Mouse (Mus musculus) heart, postnatal 10 days (tissue): ENCODE data around the gene Fkbpl. TPM values are rescaled to one million over a fixed set of nuclear protein-coding genes. Genes with fewer than 3 reads are reported as not detected.
A peak's percentile ranks its signal among the peaks of the same experiment; 100 is the strongest.

Experiments used
- DNase-seq, 2 experiments: peaks; one replicate each; pipeline ENCODE4 v3.0.0; 2021
- intact Hi-C: fragments of 180-260 bp; cut with DNase I; formaldehyde crosslinking; loops from one replicate; pipeline ENCODE4 v1.15.1; 2025
- total RNA-seq, 2 experiments: library from RNA; stranded (reverse); gene quantifications; 2 replicates each; pipeline ENCODE4 v1.2.3; 2021

Fkbpl gene
- total RNA-seq, 2 experiments from 2014 or later: 8.5 to 9.9 TPM

DNA sequence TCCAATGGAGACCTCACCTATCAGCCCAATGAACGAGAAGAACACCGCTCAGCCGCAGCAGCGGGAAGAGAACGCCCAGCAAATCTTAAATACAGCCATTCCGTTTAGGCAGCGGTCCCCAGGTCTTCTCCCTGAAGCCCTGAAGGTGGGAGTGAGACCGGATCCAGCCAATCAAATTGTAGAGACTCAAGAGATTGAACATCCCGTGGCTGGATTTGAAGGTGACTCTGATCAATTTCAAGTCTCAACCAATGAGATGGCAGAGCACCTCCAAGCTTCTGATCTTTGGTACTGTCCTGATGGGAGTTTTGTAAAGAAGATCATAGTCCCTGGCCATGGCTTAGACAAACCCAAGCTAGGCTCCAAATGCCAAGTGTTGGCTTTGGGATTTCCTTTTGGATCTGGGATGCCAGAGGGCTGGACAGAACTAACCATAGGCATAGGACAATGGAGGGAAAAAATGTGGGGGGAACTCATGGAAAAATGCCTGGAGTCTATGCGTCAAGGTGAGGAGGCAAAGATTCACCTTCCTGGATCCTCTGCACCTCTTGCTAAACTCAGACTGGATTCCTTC lies 779 bp downstream of the Fkbpl start:
- intact Hi-C loops: loop anchor here (2.0 kb wide), 1 partner anchor 19 kb away; no protein-coding TSS in a partner anchor
- no peak for DNase-seq

DNA sequence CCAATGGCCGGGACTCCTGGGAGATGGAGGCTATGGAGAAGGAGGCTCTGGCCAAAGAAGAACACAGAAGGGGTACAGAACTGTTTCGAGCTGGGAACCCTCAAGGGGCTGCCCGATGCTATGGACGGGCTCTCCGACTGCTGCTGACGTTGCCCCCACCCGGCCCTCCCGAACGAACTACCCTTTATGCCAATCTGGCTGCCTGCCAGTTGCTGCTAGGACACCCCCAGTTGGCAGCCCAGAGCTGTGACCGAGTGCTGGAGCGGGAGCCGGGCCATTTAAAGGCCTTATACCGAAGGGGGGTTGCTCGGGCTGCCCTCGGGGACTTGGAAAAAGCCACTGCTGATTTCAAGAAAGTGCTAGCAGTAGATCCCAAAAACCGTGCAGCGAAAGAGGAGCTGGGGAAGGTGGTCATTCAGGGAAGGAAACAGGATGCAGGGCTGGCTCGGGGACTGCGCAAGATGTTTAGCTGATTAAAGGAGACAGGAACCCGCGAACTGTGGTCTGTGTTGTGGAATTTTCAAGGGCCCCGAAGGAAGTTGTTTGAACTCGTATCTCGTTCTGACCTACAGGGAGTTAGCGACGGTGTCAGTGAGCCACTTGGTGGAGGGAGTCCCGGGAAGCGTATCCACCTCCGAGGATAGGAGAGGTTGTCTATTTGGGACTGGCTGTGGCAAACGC lies 1.4 kb downstream of the Fkbpl start:
- intact Hi-C loops: loop anchor here (2.0 kb wide), 1 partner anchor 19 kb away; no protein-coding TSS in a partner anchor
- DNase-seq: no peak

DNA sequence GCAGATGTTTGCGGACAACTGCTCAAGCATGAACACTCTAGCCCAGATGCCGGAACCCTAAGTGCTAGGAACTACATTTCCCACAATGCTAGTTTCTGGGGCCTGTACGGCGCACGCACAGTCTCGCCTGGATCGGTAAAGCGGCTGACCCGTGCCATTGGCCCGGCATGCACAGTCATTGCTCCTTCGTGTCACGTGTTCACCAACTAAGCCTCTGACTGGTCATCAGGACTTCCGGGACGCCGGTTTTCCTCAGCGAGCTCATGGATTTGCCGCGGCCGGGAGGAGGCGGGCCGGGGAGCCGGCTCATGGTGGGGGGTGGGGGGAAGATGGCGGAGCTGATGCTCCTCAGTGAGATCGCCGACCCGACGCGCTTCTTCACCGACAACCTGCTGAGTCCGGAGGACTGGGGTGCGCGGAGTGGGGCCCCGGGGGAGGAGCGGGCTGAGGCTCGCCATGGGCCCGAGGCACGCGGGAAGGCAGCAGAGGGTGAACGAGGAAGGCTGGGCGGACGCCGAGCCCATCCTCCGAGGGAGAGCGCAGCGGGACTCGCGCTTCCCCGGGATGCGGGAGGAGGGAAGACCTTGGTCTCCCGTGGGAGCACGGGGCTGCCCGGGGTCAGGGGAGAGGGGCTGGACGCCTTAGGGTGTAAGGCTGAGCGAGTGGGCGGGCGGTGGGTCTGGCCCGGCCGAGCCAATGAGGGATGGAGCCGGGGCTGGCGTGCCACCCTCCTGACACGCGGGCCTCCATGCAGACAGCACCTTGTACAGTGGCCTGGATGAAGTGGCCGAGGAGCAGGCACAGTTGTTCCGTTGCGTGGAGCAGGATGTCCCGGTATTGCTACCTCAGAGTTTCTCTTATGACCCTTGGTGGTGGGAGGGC lies 2.6 kb downstream of the Fkbpl start, which contains the start of gene Atf6b:
Gene Atf6b, plus strand, starts transcription at position 241 of the 882 bp plus-strand sequence.
- intact Hi-C loops: no loop called here
- DNase-seq: peak; percentile 96 to 98

DNA sequence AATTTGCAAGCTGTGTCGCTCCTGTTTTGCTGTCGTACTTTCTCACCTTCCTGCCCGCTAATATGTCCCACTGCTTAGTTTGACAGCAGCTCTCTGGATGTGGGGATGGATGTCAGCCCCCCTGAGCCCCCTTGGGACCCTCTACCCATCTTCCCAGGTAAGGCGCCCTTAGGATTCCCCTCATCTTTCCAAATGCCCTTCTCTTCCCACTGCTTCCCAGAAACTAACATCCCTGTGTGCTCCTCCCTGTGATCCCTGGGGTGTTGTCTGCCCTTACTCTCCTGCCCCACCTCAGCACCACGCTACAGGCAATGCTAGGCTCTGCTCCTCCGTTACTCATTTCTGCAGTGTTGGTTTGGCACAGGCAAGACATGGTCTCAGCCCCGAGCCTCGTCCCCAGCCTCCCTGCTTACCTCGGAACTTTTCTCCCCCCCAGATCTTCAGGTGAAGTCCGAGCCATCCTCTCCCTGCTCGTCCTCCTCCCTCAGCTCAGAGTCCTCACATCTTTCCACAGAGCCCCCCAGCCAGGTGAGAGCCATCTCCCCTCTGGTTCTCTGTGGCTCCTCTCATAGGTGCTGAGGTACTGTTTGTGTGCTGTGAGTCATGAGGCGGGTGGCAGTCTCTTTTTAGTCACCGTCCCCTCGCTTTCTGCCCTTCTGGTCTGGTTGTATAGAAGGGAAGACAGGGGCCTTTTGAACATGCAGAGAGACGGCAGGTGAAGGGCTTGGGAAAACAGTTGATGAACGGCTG lies 3.8 kb downstream of the Fkbpl start:
- DNase-seq: no peak
- intact Hi-C loops: no loop called here

DNA sequence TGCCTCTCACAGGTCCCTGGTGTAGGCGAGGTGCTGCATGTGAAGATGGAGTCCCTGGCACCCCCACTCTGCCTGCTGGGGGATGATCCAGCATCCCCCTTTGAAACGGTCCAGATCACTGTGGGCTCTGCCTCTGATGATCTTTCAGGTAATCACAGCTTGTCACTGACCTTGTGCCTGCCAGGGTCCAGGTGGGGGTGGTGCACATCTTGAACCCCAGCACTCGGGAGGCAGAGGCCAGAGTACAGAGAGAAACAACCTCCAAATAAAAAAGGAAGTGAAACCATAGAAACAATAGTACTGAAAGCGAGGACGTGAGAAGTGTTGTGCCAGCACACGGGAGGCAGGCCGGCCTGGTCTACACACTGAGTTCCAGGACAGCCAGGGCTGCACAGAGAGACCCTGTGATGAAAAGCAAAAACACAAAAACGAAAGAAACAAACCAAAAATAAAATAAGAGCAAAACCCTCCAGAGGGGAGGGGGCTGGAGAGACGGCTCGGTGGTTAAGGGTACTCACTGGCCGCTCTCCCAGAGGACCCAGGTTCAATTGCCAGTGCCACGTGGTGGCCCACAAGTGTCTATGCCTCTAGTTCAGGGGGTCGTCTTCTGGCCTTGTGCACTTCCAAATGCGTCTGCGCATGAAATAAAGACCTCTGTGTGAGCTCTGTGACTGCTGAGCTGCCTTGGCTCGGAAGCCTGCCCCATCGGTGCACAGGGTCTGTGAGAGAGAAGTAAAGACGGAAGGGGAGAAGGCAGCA lies 4.7 kb downstream of the Fkbpl start:
- intact Hi-C loops: no loop called here
- no peak for DNase-seq

DNA sequence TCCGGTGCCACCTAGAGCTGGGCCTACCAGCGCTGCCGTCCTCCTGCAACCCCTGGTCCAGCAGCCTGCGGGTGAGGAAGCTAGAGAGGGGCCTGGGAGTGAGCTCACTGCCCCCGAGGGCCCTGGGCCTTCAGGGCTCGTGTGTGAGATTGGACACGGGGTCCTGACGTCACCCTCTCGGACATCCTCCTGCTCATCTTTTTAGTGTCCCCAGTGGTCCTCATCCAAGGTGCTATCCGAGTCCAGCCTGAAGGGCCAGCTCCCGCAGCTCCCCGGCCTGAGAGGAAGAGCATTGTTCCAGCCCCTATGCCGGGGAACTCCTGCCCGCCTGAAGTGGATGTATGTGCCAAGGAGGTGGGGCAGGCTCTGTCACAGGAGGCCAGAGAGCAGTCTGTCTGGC lies 6.2 kb downstream of the Fkbpl start:
- DNase-seq: no peak
- intact Hi-C loops: loop anchor here (5.0 kb wide), 1 partner anchor 162 kb away; no protein-coding TSS in a partner anchor

DNA sequence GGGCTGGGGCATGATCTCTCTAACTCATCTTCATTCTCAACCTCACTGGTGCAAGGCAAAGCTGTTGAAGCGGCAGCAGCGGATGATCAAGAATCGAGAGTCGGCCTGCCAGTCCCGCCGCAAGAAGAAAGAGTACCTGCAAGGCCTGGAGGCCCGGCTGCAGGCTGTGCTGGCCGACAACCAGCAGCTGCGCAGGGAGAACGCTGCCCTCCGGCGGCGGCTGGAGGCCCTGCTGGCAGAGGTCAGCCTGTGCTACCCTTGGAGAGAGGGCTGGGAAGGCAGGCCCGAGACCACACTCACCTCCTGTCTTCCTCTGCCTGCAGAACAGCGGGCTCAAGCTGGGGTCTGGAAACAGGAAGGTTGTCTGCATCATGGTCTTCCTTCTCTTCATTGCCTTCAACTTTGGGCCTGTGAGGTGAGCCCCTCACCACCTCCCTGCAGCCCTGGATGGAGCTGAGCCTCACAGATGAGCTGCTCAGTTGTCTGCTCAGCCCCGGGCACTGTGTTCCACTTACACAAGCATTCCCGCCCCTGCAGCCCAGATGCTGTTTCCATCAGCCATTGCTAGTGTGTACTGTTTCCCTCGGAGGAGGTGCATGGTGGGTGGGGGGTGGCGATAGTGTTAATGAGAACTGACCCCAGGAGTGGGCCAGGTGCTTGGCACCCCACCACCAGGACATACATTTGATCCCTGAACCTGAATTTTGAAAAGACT lies 7.1 kb downstream of the Fkbpl start:
- intact Hi-C loops: loop anchor here (5.0 kb wide), 1 partner anchor 161 kb away; no protein-coding TSS in a partner anchor
- DNase-seq: no peak

DNA sequence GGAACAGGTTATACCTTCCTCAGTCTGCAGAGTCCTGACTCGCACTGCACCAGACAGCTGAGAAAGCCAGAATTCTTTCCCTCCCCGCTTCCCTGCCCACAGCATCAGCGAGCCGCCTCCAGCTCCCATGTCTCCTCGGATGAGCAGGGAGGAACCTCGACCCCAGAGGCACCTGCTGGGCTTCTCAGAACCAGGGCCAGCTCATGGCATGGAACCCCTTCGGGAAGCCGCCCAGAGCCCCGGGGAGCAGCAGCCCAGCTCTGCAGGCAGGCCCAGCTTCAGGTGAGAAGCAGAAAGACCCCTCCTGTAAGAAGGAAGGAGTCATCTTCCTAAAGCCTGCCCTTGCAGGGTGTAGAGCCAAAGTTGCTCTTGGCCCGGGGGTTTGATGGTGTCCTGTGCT lies 8.0 kb downstream of the Fkbpl start:
- no peak for DNase-seq

DNA sequence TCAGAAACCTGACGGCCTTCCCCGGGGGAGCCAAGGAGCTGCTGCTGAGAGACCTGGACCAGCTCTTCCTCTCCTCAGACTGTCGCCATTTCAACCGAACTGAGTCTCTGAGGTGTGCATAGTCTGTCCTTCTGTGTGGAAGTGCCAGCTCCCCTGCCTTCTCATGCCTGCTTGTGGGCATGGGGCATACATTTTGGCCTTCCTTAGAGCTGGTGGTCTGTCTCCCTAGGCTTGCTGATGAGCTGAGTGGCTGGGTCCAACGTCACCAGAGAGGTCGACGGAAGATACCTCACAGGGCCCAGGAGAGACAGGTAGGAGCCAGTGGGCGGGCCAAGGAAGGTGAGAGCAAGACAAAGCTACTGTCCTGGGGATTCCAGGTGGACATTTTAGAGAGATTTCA lies 8.4 kb downstream of the Fkbpl start:
- intact Hi-C loops: loop anchor here (5.0 kb wide), 1 partner anchor 159 kb away; no protein-coding TSS in a partner anchor

More for the DNA sequence above, 8.0 kb downstream of the Fkbpl start:
- intact Hi-C loops: loop anchor here (5.0 kb wide), 1 partner anchor 160 kb away; no protein-coding TSS in a partner anchor

DNA sequence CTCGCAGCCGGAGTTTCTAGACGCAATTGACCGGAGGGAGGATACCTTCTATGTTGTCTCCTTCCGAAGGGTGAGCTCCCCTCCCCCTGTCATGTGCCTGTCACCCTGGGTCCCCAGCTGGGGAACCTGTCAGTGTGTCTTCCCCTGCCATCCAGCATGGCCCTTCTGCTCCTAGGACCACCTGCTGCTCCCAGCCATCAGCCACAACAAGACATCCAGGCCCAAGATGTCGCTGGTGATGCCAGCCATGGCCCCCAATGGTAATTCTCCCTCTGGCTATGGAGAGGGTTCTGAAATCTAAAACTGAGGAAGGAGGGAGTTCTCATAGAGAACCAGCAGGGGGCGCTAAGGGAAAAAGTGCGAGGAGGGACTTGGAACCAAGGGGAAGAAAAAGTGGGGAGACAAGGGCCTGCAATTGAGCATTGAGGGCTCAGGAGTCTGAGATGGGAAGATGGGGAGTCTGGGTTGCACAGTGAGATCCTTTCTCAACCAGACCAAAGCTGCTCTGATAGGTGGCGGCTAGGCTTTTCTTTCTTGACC lies 9.3 kb downstream of the Fkbpl start:
- DNase-seq: peak; percentile 60 to 83
- intact Hi-C loops: loop anchor here (5.0 kb wide), 1 partner anchor 158 kb away; no protein-coding TSS in a partner anchor

More for the DNA sequence above, 8.4 kb downstream of the Fkbpl start:
- DNase-seq: no peak

DNA sequence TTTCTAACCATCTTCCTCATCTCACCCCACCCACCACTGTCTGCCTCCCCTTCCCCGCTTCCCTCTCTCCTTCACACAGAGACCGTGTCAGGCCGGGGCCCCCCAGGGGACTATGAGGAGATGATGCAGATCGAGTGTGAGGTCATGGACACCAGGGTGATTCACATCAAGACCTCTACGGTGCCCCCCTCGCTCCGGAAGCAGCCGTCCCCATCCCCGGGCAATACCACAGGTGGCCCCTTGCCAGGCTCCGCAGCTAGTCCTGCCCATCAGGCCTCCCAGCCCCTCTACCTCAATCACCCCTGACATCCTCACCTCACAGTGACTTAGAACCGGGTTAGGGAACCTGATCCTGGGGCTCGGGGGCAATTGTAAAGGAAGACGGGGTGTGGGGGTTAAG lies 9.8 kb downstream of the Fkbpl start:
- intact Hi-C loops: loop anchor here (5.0 kb wide), 1 partner anchor 158 kb away; no protein-coding TSS in a partner anchor

DNA sequence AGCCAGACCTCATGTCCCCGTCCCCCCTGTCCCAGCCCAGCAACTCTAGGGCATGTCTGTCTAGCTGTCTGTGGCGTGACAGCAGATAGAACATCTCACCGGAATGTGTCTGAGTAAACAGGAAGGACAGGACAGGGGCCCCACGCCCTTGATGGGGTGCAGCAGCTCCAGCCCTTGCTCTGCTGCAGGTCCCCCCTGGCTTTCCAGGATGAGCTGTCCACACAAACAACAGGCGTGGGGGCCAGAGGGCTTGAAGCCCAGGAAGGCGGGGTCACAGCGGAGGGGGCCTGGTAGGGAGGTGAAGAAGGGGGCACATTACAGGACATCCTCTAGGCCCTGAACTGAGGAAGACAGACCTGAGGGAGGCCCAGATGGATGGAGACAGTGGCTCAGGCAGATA lies 10.6 kb downstream of the Fkbpl start:
- DNase-seq: peak in 1 of 2 experiments; percentile 78
- intact Hi-C loops: loop anchor here (1.0 kb wide), 1 partner anchor 58 kb away; no protein-coding TSS in a partner anchor

More for the DNA sequence above, 9.8 kb downstream of the Fkbpl start:
- no peak for DNase-seq

DNA sequence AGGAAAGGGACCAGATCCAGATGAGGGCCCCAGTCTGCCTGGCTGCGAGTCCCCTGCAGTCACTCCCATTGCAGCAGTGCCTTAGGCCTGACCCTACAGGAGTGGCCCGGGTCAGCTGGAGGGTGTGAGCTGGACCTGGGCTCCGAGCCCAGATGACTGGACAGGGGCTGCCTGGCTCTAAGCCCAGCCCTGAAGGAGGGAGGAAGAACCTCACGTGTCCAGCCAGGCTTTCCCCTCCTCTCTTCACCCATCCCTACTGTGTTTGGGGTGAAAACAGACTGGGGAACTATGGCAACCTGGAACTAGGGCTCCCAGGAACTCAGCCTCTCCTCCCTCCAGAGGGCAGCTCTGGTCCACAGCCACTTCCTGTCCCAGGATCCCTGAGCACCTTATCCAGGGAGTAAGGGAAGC lies 11.0 kb downstream of the Fkbpl start:
- DNase-seq: peak; percentile 92 to 95
- intact Hi-C loops: loop anchor here (1.0 kb wide), 1 partner anchor 58 kb away; no protein-coding TSS in a partner anchor

DNA sequence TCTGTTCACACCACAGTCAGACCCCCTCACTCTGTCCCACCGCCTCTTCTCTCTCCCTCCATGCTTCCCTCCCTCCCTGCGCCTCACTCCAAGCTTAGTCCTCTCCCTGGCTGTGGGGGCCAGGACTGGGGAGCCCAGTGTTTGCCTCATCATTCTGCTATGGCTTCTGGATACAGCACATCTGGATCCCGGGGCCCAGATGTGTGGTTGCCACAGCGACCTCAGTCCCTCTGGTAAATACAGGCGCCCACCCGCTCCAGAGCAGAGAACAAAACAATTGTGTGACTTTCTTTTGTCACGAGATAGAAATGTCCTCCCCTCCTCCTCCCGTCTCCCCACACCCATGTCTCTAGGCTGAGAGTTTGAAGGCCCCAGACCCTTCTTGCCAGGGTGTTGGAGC lies 12.1 kb downstream of the Fkbpl start:
- peak; percentile 70 to 75 for DNase-seq
- intact Hi-C loops: no loop called here

DNA sequence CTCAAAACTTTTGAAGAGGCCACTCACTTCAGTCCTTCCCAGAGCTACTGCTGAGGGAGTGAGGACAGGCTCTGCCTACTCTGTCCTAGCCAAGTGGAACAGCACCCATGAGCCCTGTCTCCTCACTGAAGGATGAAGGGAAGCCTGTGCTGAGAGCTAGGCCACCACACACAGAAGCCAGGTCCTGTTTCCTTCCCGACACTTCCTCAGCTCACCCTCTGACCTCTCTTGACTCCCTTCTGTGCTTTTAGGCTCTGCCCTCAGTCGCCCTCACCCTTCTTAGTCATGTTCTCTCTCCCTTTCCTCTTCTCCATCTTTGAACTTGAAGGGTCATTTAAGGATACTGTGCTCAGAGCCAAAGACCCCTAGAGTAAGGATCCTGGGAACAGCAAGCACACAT lies 12.7 kb downstream of the Fkbpl start:
- intact Hi-C loops: no loop called here
- DNase-seq: no peak

DNA sequence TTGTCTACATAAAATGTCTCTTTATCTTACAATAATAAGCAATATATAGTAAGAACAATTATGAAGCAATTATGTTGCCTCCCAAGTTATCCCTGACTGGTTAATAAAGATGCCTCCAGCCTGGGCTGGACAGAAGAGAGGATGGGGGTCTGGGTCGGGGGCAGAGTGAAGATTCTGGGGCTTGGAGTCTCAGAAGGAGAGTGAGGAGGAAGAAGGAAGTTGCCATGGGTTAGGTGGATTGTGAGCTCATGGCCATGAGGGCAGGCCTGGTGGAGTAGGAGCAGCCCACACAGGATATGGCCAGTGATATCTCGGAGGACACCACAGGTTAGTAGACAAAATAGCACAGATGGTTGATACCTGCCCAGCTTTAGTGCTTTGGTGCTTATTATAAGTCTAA lies 13.6 kb downstream of the Fkbpl start:
- DNase-seq: no peak
- intact Hi-C loops: no loop called here

DNA sequence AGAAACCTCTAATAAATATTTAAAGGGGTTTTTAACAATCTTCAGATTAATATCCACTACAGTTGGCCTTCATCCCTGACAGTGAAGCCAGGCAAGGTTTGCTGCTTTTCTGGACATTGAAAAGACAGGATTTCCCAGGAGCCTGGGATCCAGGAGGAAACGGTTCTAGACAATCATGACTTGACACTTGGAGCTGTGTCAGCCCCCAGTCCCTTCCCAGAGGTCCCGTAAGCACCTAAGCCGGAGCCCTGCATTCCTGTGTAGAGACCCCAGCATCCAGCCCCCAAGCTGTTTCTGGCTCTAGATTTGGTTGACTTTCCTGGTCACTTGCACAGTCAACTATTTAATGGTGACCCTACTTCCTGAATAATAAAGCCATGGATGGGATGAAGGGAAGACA lies 14.0 kb downstream of the Fkbpl start:
- intact Hi-C loops: no loop called here
- DNase-seq: no peak

DNA sequence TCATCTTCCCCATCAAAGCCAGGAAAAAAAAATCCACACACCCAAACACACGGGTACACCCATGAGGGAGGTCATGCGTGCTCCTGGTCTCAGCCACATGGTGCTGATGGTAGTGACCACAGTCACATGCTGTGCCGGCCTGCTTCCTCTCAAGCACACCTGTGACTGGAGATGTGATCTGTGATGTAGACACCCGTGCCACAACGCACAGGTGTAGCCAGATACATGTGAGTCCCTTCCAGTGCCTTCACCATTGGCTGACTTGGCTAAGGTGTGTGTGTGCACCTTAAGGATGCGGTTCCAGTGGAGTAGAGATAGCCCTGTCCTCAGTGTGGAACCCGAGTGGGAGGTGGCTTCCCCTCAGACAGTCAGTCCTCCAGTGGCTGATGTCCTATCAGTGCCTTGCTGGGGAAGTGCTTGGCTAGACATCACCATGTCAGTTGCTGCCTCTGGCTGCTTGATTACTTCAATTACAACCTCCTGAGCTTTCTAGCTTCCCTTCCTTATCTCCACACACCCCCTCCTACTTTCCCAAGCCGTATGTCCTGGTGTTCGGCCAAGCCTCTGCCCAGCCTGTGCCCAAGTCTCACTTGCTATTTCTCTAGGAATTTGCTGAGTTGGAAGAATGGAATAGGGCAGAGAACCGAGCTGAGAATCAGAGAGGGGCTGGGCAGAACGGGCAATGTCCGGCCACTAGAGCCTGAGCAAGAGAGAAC lies 14.8 kb downstream of the Fkbpl start:
- DNase-seq: no peak
- intact Hi-C loops: no loop called here
